Mouse (Mus musculus) forebrain, embryonic 16.5 days (tissue): Measurements from ENCODE around the gene Odam. TPM values are rescaled to one million over a fixed set of nuclear protein-coding genes. Genes with fewer than 3 reads are reported as not detected.

Experiments
- ATAC-seq: fragments of 200-750 bp; cut with Nextera tagmentation; 2 replicates; pipeline ENCODE4 v1.8.0; 2017; ENCODE audit warnings: mild to moderate bottlenecking, moderate library complexity
- H3K27ac ChIP-seq: fragments of 300-500 bp; sonication (generic); 2 replicates; pipeline ENCODE4 v1.5.1; 2014; ENCODE audit warnings: low read length, control low read depth
- H3K27me3 ChIP-seq: fragments of 300-500 bp; sonication (generic); replicated peaks from 2 replicates; pipeline ENCODE4 v1.6.1; 2014; ENCODE audit warnings: low read length; ENCODE audit not compliant: control insufficient read depth, insufficient read depth
- H3K36me3 ChIP-seq: fragments of 300-500 bp; sonication (generic); 2 replicates; pipeline ENCODE4 v1.6.1; 2014; ENCODE audit not compliant: control insufficient read depth, insufficient read depth
- H3K4me1 ChIP-seq: fragments of 300-500 bp; sonication (generic); replicated peaks from 2 replicates; pipeline ENCODE4 v1.6.1; 2014; ENCODE audit warnings: low read length; ENCODE audit not compliant: control insufficient read depth, insufficient read depth
- H3K4me2 ChIP-seq: fragments of 300-500 bp; sonication (generic); 2 replicates; pipeline ENCODE4 v1.6.1; 2014; ENCODE audit warnings: mild to moderate bottlenecking, low read length, control low read depth
- H3K4me3 ChIP-seq: fragments of 300-500 bp; sonication (generic); replicated peaks from 2 replicates; pipeline ENCODE4 v1.5.1; 2014; ENCODE audit warnings: mild to moderate bottlenecking, low read length, control low read depth
- H3K9ac ChIP-seq: fragments of 300-500 bp; sonication (generic); replicated peaks from 2 replicates; pipeline ENCODE4 v1.6.1; 2014; ENCODE audit warnings: low read depth, low read length, control low read depth
- H3K9me3 ChIP-seq: fragments of 300-500 bp; sonication (generic); 2 replicates; pipeline ENCODE4 v1.6.1; 2016; ENCODE audit warnings: low read length; ENCODE audit not compliant: control insufficient read depth
- WGBS: fragments of 180-500 bp; shearing (Covaris S2); extraction: QIAGEN DNeasy Blood & Tissue Kit; methylation state at CpG from one replicate; pipeline ENCODE4 v1.1.7; 2014; 5-methylcytosine and 5-hydroxymethylcytosine counted together
- polyA plus RNA-seq: library from polyadenylated mRNA; unstranded; fragments of >200 nt; fragmentation: Nextera tagmentation; extraction: Ambion mirVana; gene quantifications from 2 replicates; pipeline ENCODE4 v1.2.1, GENCODE M21; 2015

Gene Odam
- polyA plus RNA-seq: not detected in 2 replicates

DNA sequence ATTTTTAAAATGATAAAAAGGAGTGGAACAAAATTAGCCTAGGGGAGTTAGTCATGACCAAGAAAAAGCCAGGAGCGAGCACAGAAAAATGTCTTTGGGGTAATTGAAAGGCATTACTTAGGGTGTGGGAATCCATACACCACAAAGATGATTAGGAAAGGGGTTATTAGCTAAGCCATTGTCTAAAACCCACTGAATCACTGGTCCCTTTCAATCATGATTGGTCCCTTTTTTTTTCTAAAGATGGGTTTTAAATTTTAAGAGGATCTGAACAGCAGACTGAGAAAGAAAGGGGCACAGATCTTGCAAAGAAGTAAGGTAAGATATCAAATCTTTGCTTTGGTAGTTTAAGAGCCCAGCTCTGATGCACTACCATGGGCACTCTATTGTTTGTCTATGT, at the start of gene Odam:
TSS of gene Odam (plus strand) at position 301 of the 400 bp plus-strand sequence.
- Histone ChIP-seq H3K9me3 (no peaks in the 10 kb centered on the region), H3K27ac (no peak within 1 kb of the TSS), H3K4me3 (no peak within 1 kb of the TSS), H3K4me2 (no peak within 1 kb of the TSS), H3K9ac (no peak within 1 kb of the TSS), H3K4me1 (no peaks in the 10 kb centered on the region), H3K36me3 (no peaks in the 10 kb centered on the region), H3K27me3 (no peaks in the 10 kb centered on the region)
- 62% methylated on average over 1 of the region's 1 CpGs for WGBS
- ATAC-seq: no peak

DNA sequence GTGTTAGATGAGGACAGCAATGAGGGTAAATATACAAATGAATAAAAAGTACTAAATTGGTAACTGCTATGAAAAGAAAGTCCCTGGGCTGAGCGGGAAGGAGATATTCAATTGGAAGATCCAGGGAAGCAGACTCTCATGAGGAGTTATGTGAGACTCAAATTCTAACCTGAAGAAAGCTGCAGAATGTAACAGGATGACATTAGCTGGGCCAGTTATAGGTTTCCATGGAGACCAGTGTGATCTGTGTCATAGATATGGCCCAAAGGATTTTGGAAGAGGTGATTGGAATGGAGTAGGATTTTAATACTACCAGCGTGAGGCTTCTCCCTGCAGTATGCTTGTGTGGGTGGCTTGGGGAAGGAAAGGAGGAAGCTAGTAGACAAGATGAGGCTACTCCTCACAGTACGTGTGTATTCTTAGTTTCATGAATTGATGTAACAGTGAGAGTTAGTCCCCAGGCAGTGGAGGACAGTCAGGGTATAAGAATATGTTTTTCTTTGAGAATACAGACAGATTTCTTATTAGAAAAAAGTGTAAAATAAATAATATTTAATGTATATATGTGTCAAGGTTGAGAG, 29.6 kb upstream of the Odam start:
- Histone ChIP-seq H3K36me3 (no peaks in the 10 kb centered on the region), H3K27ac (no peak overlapping the region), H3K4me3 (no peak overlapping the region), H3K9ac (no peak overlapping the region), H3K27me3 (no peaks in the 10 kb centered on the region), H3K9me3 (no peaks in the 10 kb centered on the region), H3K4me2 (no peak overlapping the region), H3K4me1 (no peaks in the 10 kb centered on the region)
- 86% methylated on average over 3 of the region's 3 CpGs for WGBS
- ATAC-seq: no peak

DNA sequence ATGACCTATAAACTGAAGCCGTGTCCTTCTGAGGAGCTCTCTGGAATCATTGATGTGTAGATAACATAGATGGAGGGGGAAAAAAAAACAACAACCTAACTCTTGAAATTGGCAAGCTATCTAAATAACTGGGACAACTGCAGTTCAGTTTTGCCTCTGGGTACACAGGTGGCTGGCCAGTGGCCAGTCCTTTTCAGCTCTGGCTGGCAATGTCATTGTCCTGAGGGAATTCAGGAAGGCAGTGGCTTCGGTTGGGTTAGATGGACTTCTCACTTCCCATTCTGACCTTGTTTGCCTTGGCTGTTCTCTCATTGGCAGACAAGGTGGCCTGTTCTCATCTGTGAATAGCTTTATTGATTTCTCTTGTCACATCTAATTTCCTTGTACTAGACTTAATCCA, 14.7 kb upstream of the Odam start:
- H3K4me3 ChIP-seq: no peak overlapping the region
- 66% methylated on average over 2 of the region's 2 CpGs for WGBS
- ATAC-seq: no peak

DNA sequence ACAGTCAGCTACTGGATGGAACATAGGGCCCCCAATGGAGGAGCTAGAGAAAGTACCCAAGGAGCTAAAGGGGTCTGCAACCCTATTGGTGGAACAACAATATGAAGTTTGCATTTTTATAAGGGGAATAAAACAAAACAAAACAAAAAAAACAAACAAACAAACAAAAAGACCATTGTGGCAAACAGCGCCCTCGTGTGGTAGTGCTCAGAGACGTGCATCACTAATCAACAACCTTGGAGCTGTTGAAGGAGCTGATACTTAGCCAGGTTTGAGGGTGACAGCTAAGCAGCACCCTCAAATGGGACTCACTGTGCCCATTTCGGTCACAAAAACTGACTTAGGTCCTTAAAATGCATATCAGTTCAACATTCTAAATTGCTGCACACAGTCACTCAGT, 13.4 kb upstream of the Odam start:
- 30% methylated on average over 4 of the region's 4 CpGs for WGBS
- Histone ChIP-seq H3K9me3 (no peaks in the 10 kb centered on the region), H3K36me3 (no peaks in the 10 kb centered on the region), H3K27ac (no peak overlapping the region), H3K4me3 (no peak overlapping the region), H3K4me1 (no peaks in the 10 kb centered on the region), H3K9ac (no peak overlapping the region), H3K27me3 (no peaks in the 10 kb centered on the region), H3K4me2 (no peak overlapping the region)
- ATAC-seq: no peak

More for the DNA sequence above, 14.7 kb upstream of the Odam start:
- H3K4me2 ChIP-seq: no peak overlapping the region
- no peak overlapping the region for H3K27ac ChIP-seq
- no peaks in the 10 kb centered on the region for H3K36me3 ChIP-seq
- H3K27me3 ChIP-seq: no peaks in the 10 kb centered on the region
- no peaks in the 10 kb centered on the region for H3K4me1 ChIP-seq
- no peak overlapping the region for H3K9ac ChIP-seq
- no peaks in the 10 kb centered on the region for H3K9me3 ChIP-seq

DNA sequence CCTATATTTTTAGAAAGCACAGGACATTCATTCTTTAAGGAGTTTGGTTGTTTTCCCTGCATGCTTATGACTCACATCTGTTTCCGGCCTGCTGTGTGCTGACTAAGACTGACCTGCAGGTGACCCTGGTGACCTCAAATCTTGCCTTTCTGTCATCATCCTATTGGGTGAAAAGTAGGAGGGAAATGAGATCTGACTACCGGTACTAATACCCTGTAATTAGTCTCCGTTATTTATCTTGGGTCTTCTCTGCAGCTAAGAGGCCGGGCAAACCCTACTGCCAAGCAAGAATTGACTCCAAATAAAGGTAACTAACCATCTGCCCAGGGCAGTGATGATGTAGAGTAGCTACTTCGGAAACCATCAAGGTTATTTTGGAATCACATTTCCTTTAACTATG, 40.5 kb downstream of the Odam start, which contains the start of gene Csn3:
TSS of gene Csn3 (plus strand) at position 208 of the 400 bp plus-strand sequence.
- Histone ChIP-seq H3K4me1 (no peaks in the 10 kb centered on the region), H3K9me3 (no peaks in the 10 kb centered on the region), H3K27ac (no peak within 1 kb of the TSS), H3K4me2 (no peak within 1 kb of the TSS), H3K36me3 (no peaks in the 10 kb centered on the region), H3K27me3 (no peaks in the 10 kb centered on the region), H3K9ac (no peak within 1 kb of the TSS), H3K4me3 (no peak within 1 kb of the TSS)
- no peak for ATAC-seq
- WGBS: 38% methylated on average over 5 of the region's 5 CpGs

DNA sequence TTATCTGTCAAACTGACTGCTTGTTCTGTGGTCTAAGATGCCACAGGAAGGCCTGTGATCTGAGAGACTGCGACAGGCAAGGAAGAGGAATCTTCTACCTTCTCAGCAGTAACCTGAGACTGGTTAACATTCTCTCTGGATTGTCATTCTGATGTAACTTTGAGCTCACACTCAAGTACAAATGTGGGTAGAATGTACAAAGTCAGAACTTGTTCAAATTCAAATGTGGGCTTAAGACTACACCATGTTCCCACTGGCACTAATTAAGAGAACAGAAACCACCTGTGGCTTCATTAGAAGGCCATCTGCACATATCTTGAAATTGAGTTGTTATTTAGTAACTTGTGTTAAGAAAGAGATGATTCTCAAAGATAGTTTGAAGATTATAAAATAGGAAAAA, 46.8 kb downstream of the Odam start:
- 48% methylated on average over 1 of the region's 1 CpGs for WGBS
- Histone ChIP-seq H3K4me2 (no peak overlapping the region), H3K9ac (no peak overlapping the region), H3K36me3 (no peaks in the 10 kb centered on the region), H3K27me3 (no peaks in the 10 kb centered on the region), H3K4me3 (no peak overlapping the region), H3K9me3 (no peaks in the 10 kb centered on the region), H3K27ac (no peak overlapping the region), H3K4me1 (no peaks in the 10 kb centered on the region)
- ATAC-seq: no peak

DNA sequence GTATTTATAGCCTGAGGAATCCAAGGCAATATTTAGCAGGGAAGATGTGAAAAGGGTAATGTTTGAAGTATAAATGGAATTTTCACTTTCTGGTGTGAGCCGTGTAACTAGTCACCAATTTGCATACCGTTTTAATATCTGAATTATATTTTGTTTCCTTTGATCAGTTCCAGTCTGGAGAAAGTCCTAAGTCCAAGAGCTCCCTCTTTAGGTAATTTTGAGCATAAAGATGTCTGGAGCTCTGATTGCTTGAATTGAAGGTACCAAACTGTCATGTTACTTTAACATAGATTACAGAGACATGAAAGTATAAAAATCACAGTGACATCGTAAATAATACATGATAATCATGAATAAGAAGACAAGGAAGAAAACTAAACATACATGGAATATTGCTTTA, 55.9 kb downstream of the Odam start:
- WGBS: 45% methylated on average over 3 of the region's 3 CpGs
- 0 out of 2 replicates have a peak, but pooled peaks have one; percentile 33 for ATAC-seq
- Histone ChIP-seq H3K4me3 (no peak overlapping the region), H3K9ac (no peak overlapping the region), H3K9me3 (no peaks in the 10 kb centered on the region), H3K27ac (no peak overlapping the region), H3K36me3 (no peaks in the 10 kb centered on the region), H3K27me3 (no peaks in the 10 kb centered on the region), H3K4me1 (no peaks in the 10 kb centered on the region), H3K4me2 (no peak overlapping the region)

DNA sequence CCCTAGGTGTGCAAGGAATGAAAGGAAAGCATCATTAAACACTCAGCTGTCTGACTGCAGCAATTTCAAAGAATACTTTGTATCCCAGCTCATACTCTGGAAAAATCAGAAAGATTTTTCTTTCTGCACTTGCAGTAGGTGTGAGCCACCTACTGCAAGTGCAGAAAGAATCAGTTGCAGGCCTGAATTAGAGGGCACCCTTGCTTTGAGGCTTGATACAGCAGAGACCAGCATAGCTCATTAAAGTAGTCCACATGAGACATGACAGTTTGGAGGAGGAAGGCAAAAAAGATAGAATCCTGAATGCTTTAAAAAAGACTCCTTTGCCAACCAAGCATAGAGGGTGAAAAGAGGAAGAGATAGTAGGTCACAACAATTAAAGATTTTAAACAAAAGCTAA, 57.7 kb downstream of the Odam start:
- no peaks in the 10 kb centered on the region for H3K36me3 ChIP-seq
- ATAC-seq: no peak
- H3K4me3 ChIP-seq: no peak overlapping the region
- H3K9me3 ChIP-seq: no peaks in the 10 kb centered on the region
- H3K4me1 ChIP-seq: no peaks in the 10 kb centered on the region
- H3K9ac ChIP-seq: no peak overlapping the region
- no peaks in the 10 kb centered on the region for H3K27me3 ChIP-seq
- H3K4me2 ChIP-seq: no peak overlapping the region
- H3K27ac ChIP-seq: no peak overlapping the region
